Mouse (Mus musculus) CH12F3 (cell line): ENCODE measurements at regions not wholly inside any gene's neighbourhood (a gene's known extent, or its start where the extent isn't known, plus 50 kb on each side); places are given as distances from the start of the nearest gene placed in this dataset.

Source experiments
- in situ Hi-C: fragments of 300-500 bp; cut with MboI; formaldehyde crosslinking; loops from 2 replicates; pipeline ENCODE4 v1.14.3; 2020; ENCODE audit warnings: low sequenced_read_pairs

- in situ Hi-C loops = no loop called here
Observed at GRCm38 (mm10) chr11:6785471-6785870, 52.0 kb downstream of the Gm11983 start.

- in situ Hi-C loops = no loop called here
Observed at GRCm38 (mm10) chr11:6782826-6783225, 54.6 kb downstream of the Gm11983 start.

- in situ Hi-C loops = no loop called here
Observed at GRCm38 (mm10) chr11:6779752-6780151, 57.7 kb downstream of the Gm11983 start.

- in situ Hi-C loops = no loop called here
Observed at GRCm38 (mm10) chr11:6778596-6779360, 58.7 kb downstream of the Gm11983 start.

- in situ Hi-C loops = no loop called here
Observed at GRCm38 (mm10) chr11:6777566-6777965, 59.9 kb downstream of the Gm11983 start.

GRCm38 (mm10) chr11:6774656-6775055, 62.8 kb downstream of the Gm11983 start:
- in situ Hi-C loops = no loop called here

- in situ Hi-C loops = no loop called here
Observed at GRCm38 (mm10) chr11:6773951-6774350, 63.5 kb downstream of the Gm11983 start.

GRCm38 (mm10) chr11:6773364-6773763, 64.1 kb downstream of the Gm11983 start:
- in situ Hi-C loops = no loop called here

GRCm38 (mm10) chr11:6769437-6769765, 68.1 kb downstream of the Gm11983 start:
- in situ Hi-C loops = loop anchor here (10.0 kb wide), 1 partner anchor 115 kb away; the partner anchor contains the start of gene Ramp3

GRCm38 (mm10) chr11:6768599-6769436, 68.6 kb downstream of the Gm11983 start:
- in situ Hi-C loops = loop anchor here (10.0 kb wide), 1 partner anchor 114 kb away; the partner anchor contains the start of gene Ramp3

- in situ Hi-C loops = loop anchor here (10.0 kb wide), 1 partner anchor 112 kb away; the partner anchor contains the start of gene Ramp3
Observed at GRCm38 (mm10) chr11:6766725-6767124, 70.7 kb downstream of the Gm11983 start.

- in situ Hi-C loops = loop anchor here (10.0 kb wide), 1 partner anchor 111 kb away; the partner anchor contains the start of gene Ramp3
Observed at GRCm38 (mm10) chr11:6765333-6765957, 72.0 kb downstream of the Gm11983 start.

- in situ Hi-C loops = loop anchor here (10.0 kb wide), 1 partner anchor 109 kb away; the partner anchor contains the start of gene Ramp3
Observed at GRCm38 (mm10) chr11:6764186-6764585, 73.3 kb downstream of the Gm11983 start.

GRCm38 (mm10) chr11:6763001-6763400, 74.5 kb downstream of the Gm11983 start:
- in situ Hi-C loops = loop anchor here (10.0 kb wide), 1 partner anchor 108 kb away; the partner anchor contains the start of gene Ramp3

GRCm38 (mm10) chr11:6761876-6762628, 75.4 kb downstream of the Gm11983 start:
- in situ Hi-C loops = loop anchor here (10.0 kb wide), 1 partner anchor 107 kb away; the partner anchor contains the start of gene Ramp3

- in situ Hi-C loops = no loop called here
Observed at GRCm38 (mm10) chr11:6759578-6759977, 77.9 kb downstream of the Gm11983 start.

- in situ Hi-C loops = no loop called here
Observed at GRCm38 (mm10) chr11:6739439-6739838, 81.1 kb downstream of the Ramp3 start.

- in situ Hi-C loops = no loop called here
Observed at GRCm38 (mm10) chr11:6738581-6738980, 80.3 kb downstream of the Ramp3 start.

GRCm38 (mm10) chr11:6738163-6738562, 79.8 kb downstream of the Ramp3 start:
- in situ Hi-C loops = no loop called here

GRCm38 (mm10) chr11:6734746-6735430, 76.6 kb downstream of the Ramp3 start:
- in situ Hi-C loops = no loop called here
